Comparison of ENCODE assay signal across 20 mouse cellular contexts in genomic region chr4:104442925-104443747, GRCm38 (mm10).
A peak's percentile ranks its signal among the peaks of the same experiment; 100 is the strongest.
DNase-seq lines count a peak whose midpoint lies in the region; ATAC-seq and TF ChIP-seq lines count a peak whose summit lies in the region.
"Had no signal": no experiment of that assay in that cellular context is flagged by ENCODE, and none has a peak within 500 bp of the region (broad histone marks: within the 10 kb centered on the region; RNA-seq: fewer than 3 reads in every experiment).

No protein-coding gene starts in this region.

- H3K27me3 ChIP-seq in forebrain, embryonic 13.5 days: no peaks in the 10 kb centered on the region
- peaks cover 6% of the 10 kb centered on the region; the same call in 1 of the 2 replicates for H3K27me3 ChIP-seq in forebrain, embryonic 10.5 days (ENCODE audit: poor library complexity, severe bottlenecking)
- H3K27me3 ChIP-seq in hindbrain, embryonic 16.5 days (replicated peaks; ENCODE audit: control insufficient read depth, insufficient read depth, low read length): no peaks in the 10 kb centered on the region
- H3K27me3 ChIP-seq in hindbrain, embryonic 11.5 days (ENCODE audit: control insufficient read depth, insufficient read depth, low read length): no peaks in the 10 kb centered on the region
- H3K27me3 ChIP-seq in midbrain, embryonic 11.5 days (ENCODE audit: control insufficient read depth, insufficient read depth, low read length): no peaks in the 10 kb centered on the region
- H3K27me3 ChIP-seq in neural tube, embryonic 14.5 days (ENCODE audit: control insufficient read depth, insufficient read depth, low read length): no peaks in the 10 kb centered on the region
- 0 out of 2 replicates have a peak, but pooled peaks cover 2% of the 10 kb centered on the region for H3K27me3 ChIP-seq in heart, adult 2 months (ENCODE audit: control insufficient read depth, insufficient read depth, low read length)
- H3K27me3 ChIP-seq: CH12.LX; limb, embryonic 15.5 days; liver, embryonic 15.5 days; stomach, embryonic 15.5 days had no signal

- TF ChIP-seq POLR2A in heart, adult 2 months (IDR thresholded peaks at IDR 0.05; ENCODE audit: insufficient read depth, low read depth, low read length): no peak

- TF ChIP-seq CTCF in heart, adult 2 months (IDR thresholded peaks at IDR 0.05): no peak

- H3K4me1 ChIP-seq in forebrain, embryonic 13.5 days: peaks cover 35% of the 10 kb centered on the region
- peaks cover 38% of the 10 kb centered on the region for H3K4me1 ChIP-seq in forebrain, embryonic 10.5 days
- H3K4me1 ChIP-seq in hindbrain, embryonic 16.5 days (ENCODE audit: control insufficient read depth, insufficient read depth, low read depth, low read length): peaks cover 10% of the 10 kb centered on the region
- no peaks in the 10 kb centered on the region for H3K4me1 ChIP-seq in hindbrain, embryonic 11.5 days (replicated peaks; ENCODE audit: control insufficient read depth, insufficient read depth, low read length)
- H3K4me1 ChIP-seq in midbrain, embryonic 11.5 days (ENCODE audit: control insufficient read depth, insufficient read depth, low read length): peaks cover 3% of the 10 kb centered on the region; the same call in 1 of the 2 replicates
- peaks cover 10% of the 10 kb centered on the region; the same call in 1 of the 2 replicates for H3K4me1 ChIP-seq in neural tube, embryonic 14.5 days (ENCODE audit: control insufficient read depth, insufficient read depth, low read length)
- H3K4me1 ChIP-seq in heart, adult 2 months (ENCODE audit: control insufficient read depth, insufficient read depth, low read length): no peaks in the 10 kb centered on the region
- H3K4me1 ChIP-seq: heart, embryonic 13.5 days; limb, embryonic 15.5 days; liver, embryonic 15.5 days; stomach, embryonic 15.5 days had no signal

- DNase-seq in forebrain, embryonic 10.5 days (ENCODE audit: extremely low spot score, low spot score): no peak
- DNase-seq in hindbrain, embryonic 11.5 days (ENCODE audit: low spot score): no peak
- DNase-seq in midbrain, embryonic 11.5 days (ENCODE audit: low spot score, missing footprints): no peak
- no peak for DNase-seq in heart, adult 2 months
- DNase-seq: adrenal gland, adult 2 months; heart, adult 11 months; heart, postnatal 36 days; kidney, postnatal 36 days; right cerebral cortex, postnatal 25 days; thymus, adult 18-20 months; thymus, postnatal 4 days had no signal

- H3K9me3 ChIP-seq in forebrain, embryonic 13.5 days (replicated peaks): no peaks in the 10 kb centered on the region
- H3K9me3 ChIP-seq in forebrain, embryonic 10.5 days: no peaks in the 10 kb centered on the region
- no peaks in the 10 kb centered on the region for H3K9me3 ChIP-seq in hindbrain, embryonic 16.5 days (ENCODE audit: control insufficient read depth, low read length)
- H3K9me3 ChIP-seq in hindbrain, embryonic 11.5 days (ENCODE audit: control insufficient read depth, low read length): no peaks in the 10 kb centered on the region
- no peaks in the 10 kb centered on the region for H3K9me3 ChIP-seq in midbrain, embryonic 11.5 days (ENCODE audit: control insufficient read depth, low read length)
- H3K9me3 ChIP-seq in neural tube, embryonic 14.5 days (ENCODE audit: control insufficient read depth, low read length): no peaks in the 10 kb centered on the region
- H3K9me3 ChIP-seq: heart, embryonic 13.5 days; limb, embryonic 15.5 days; liver, embryonic 15.5 days; stomach, embryonic 15.5 days had no signal

- no peaks in the 10 kb centered on the region for H3K36me3 ChIP-seq in forebrain, embryonic 13.5 days (ENCODE audit: poor library complexity, severe bottlenecking)
- H3K36me3 ChIP-seq in forebrain, embryonic 10.5 days (replicated peaks): no peaks in the 10 kb centered on the region
- H3K36me3 ChIP-seq in hindbrain, embryonic 16.5 days (ENCODE audit: control insufficient read depth, insufficient read depth, low read length): no peaks in the 10 kb centered on the region
- H3K36me3 ChIP-seq in hindbrain, embryonic 11.5 days (ENCODE audit: control insufficient read depth, insufficient read depth, low read length): no peaks in the 10 kb centered on the region
- no peaks in the 10 kb centered on the region for H3K36me3 ChIP-seq in midbrain, embryonic 11.5 days (ENCODE audit: control insufficient read depth, insufficient read depth, low read length)
- no peaks in the 10 kb centered on the region for H3K36me3 ChIP-seq in neural tube, embryonic 14.5 days (ENCODE audit: control insufficient read depth, insufficient read depth, low read length)
- no peaks in the 10 kb centered on the region for H3K36me3 ChIP-seq in heart, adult 2 months (ENCODE audit: control insufficient read depth, insufficient read depth, low read length)
- H3K36me3 ChIP-seq: heart, embryonic 13.5 days; limb, embryonic 15.5 days; liver, embryonic 15.5 days; stomach, embryonic 15.5 days had no signal

- H3K4me3 ChIP-seq in forebrain, embryonic 13.5 days: no peak overlapping the region
- H3K4me3 ChIP-seq in forebrain, embryonic 10.5 days: no peak overlapping the region
- H3K4me3 ChIP-seq in hindbrain, embryonic 16.5 days (ENCODE audit: low read length): no peak overlapping the region
- no peak overlapping the region for H3K4me3 ChIP-seq in hindbrain, embryonic 11.5 days (ENCODE audit: low read depth, low read length)
- H3K4me3 ChIP-seq in midbrain, embryonic 11.5 days (ENCODE audit: low read depth, low read length): no peak overlapping the region
- no peak overlapping the region for H3K4me3 ChIP-seq in neural tube, embryonic 14.5 days (ENCODE audit: low read depth, low read length)
- no peak overlapping the region for H3K4me3 ChIP-seq in heart, adult 2 months
- H3K4me3 ChIP-seq: heart, embryonic 13.5 days; limb, embryonic 15.5 days; liver, embryonic 15.5 days; stomach, embryonic 15.5 days had no signal

- no peak overlapping the region for H3K27ac ChIP-seq in forebrain, embryonic 13.5 days
- H3K27ac ChIP-seq in forebrain, embryonic 10.5 days: no peak overlapping the region
- no peak overlapping the region for H3K27ac ChIP-seq in hindbrain, embryonic 16.5 days (ENCODE audit: low read depth, low read length)
- H3K27ac ChIP-seq in hindbrain, embryonic 11.5 days (ENCODE audit: low read depth, low read length): no peak overlapping the region
- no peak overlapping the region for H3K27ac ChIP-seq in midbrain, embryonic 11.5 days (ENCODE audit: low read depth, low read length)
- H3K27ac ChIP-seq in neural tube, embryonic 14.5 days (ENCODE audit: low read depth, low read length): no peak overlapping the region
- no peak overlapping the region for H3K27ac ChIP-seq in heart, adult 2 months
- H3K27ac ChIP-seq: heart, embryonic 13.5 days; limb, embryonic 15.5 days; liver, embryonic 15.5 days; macrophage; stomach, embryonic 15.5 days had no signal

- H3K9ac ChIP-seq in forebrain, embryonic 13.5 days: no peak overlapping the region
- H3K9ac ChIP-seq in hindbrain, embryonic 16.5 days (ENCODE audit: low read depth, low read length): no peak overlapping the region
- no peak overlapping the region for H3K9ac ChIP-seq in hindbrain, embryonic 11.5 days (ENCODE audit: low read depth, low read length)
- no peak overlapping the region for H3K9ac ChIP-seq in midbrain, embryonic 11.5 days (ENCODE audit: low read length)
- H3K9ac ChIP-seq in neural tube, embryonic 14.5 days (replicated peaks; ENCODE audit: low read depth, low read length): no peak overlapping the region
- H3K9ac ChIP-seq in heart, adult 2 months (ENCODE audit: low read depth, low read length): no peak overlapping the region
- H3K9ac ChIP-seq: heart, embryonic 13.5 days; limb, embryonic 15.5 days; liver, embryonic 15.5 days; stomach, embryonic 15.5 days had no signal

- TF ChIP-seq EP300 in heart, adult 2 months (IDR thresholded peaks at IDR 0.05; ENCODE audit: insufficient read depth, low read depth, low read length): no peak

- no peaks in the 10 kb centered on the region for H3K79me2 ChIP-seq in heart, adult 2 months (replicated peaks; ENCODE audit: control insufficient read depth, insufficient read depth, low read length)

- intact Hi-C loops in heart, adult 2 months (cut with DNase I): no loop called here

- 51% methylated on average over 10 of the region's 10 CpGs for WGBS in forebrain, embryonic 13.5 days
- 72% methylated on average over 10 of the region's 10 CpGs for WGBS in forebrain, embryonic 10.5 days
- 50% methylated on average over 10 of the region's 10 CpGs for WGBS in hindbrain, embryonic 16.5 days
- WGBS in hindbrain, embryonic 11.5 days: 73% methylated on average over 10 of the region's 10 CpGs
- 66% methylated on average over 10 of the region's 10 CpGs for WGBS in midbrain, embryonic 11.5 days
- WGBS in neural tube, embryonic 14.5 days: 35% methylated on average over 10 of the region's 10 CpGs
- WGBS in heart, adult 2 months: 70% methylated on average over 10 of the region's 10 CpGs

- 0 out of 2 replicates have a peak, but pooled peaks have one; percentile 21 for ATAC-seq in forebrain, embryonic 13.5 days
- peak; percentile 52 for ATAC-seq in hindbrain, embryonic 16.5 days
- ATAC-seq in hindbrain, embryonic 11.5 days (ENCODE audit: low FRiP score): no peak
- ATAC-seq in midbrain, embryonic 11.5 days (ENCODE audit: low FRiP score): peak; percentile 46; the same call in 1 of the 2 replicates
- ATAC-seq in neural tube, embryonic 14.5 days (ENCODE audit: low read depth): peak; percentile 81

- H3K4me2 ChIP-seq in forebrain, embryonic 13.5 days: no peak overlapping the region
- no peak overlapping the region for H3K4me2 ChIP-seq in hindbrain, embryonic 16.5 days (ENCODE audit: low read length)
- no peak overlapping the region for H3K4me2 ChIP-seq in hindbrain, embryonic 11.5 days (replicated peaks; ENCODE audit: low read depth, low read length)
- H3K4me2 ChIP-seq in midbrain, embryonic 11.5 days: no peak overlapping the region
- H3K4me2 ChIP-seq in neural tube, embryonic 14.5 days (ENCODE audit: low read depth, low read length): no peak overlapping the region
- H3K4me2 ChIP-seq: heart, embryonic 13.5 days; limb, embryonic 15.5 days; liver, embryonic 15.5 days; stomach, embryonic 15.5 days had no signal
